Mouse (Mus musculus): ENCODE results near the gene Cd47. TPM values are rescaled to one million over a fixed set of nuclear protein-coding genes. Genes with fewer than 3 reads are reported as not detected.

Cd47 gene
- polyA plus RNA-seq (2014; fragmentation: Nextera tagmentation; extraction: Ambion mirVana): 133 and 137 TPM in 2 replicates

- Histone ChIP-seq H3K36me3 (ENCODE audit: control insufficient read depth, insufficient read depth, low read length) (no peaks in the 10 kb centered on the region), H3K27me3 (ENCODE audit: control insufficient read depth, insufficient read depth, low read length) (no peaks in the 10 kb centered on the region), H3K9ac (replicated peaks; ENCODE audit: low read length) (no peak within 1 kb of the TSS), H3K9me3 (ENCODE audit: control insufficient read depth, low read length) (no peaks in the 10 kb centered on the region), H3K4me2 (ENCODE audit: low read length) (no peak within 1 kb of the TSS), H3K27ac (replicated peaks; ENCODE audit: low read depth, low read length) (no peak within 1 kb of the TSS), H3K4me1 (ENCODE audit: control insufficient read depth, insufficient read depth, low read length) (peaks cover 17% of the 10 kb centered on the region; the same call in 1 of the 2 replicates), H3K4me3 (replicated peaks; ENCODE audit: low read depth, low read length) (no peak within 1 kb of the TSS)
- no peak for DNase-seq
- no peak for ATAC-seq (ENCODE audit: low FRiP score, low TSS enrichment)
- 84% methylated on average over 10 of the region's 10 CpGs for WGBS
Measured at GRCm38 (mm10) chr16:49799597-49800561, at the start of gene Cd47. Gene Cd47, plus strand, starts transcription at chr16:49800533.

DNA sequence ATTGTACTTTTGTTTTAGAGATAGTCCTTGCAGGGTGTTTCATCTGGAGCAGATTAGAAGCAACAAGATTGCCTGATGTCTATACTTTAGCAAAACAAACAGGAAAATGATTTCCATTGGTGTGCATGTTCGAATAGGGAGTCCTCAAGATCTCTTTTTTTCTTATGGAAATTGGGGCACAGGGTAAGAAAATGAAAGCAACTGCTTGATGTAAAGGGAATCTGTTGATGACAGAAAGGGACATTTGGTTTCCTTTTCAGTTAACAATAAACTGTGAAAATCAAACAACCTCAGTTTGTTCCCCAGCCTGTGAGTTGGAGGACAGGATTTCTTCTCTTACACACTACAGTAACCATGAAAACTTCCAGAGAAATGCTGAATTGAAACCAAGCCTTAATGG lies 47.4 kb upstream of the Cd47 start:
- H3K27me3 ChIP-seq (ENCODE audit: control insufficient read depth, insufficient read depth, low read length): no peaks in the 10 kb centered on the region
- DNase-seq (no peak), ATAC-seq (ENCODE audit: low FRiP score, low TSS enrichment) (peak; percentile 6; the same call in 1 of the 2 replicates)
- H3K4me3 ChIP-seq (replicated peaks; ENCODE audit: low read depth, low read length): no peak overlapping the region
- H3K36me3 ChIP-seq (ENCODE audit: control insufficient read depth, insufficient read depth, low read length): no peaks in the 10 kb centered on the region
- H3K4me1 ChIP-seq (ENCODE audit: control insufficient read depth, insufficient read depth, low read length): 0 out of 2 replicates have a peak, but pooled peaks cover 8% of the 10 kb centered on the region
- H3K4me2 ChIP-seq (ENCODE audit: low read length): no peak overlapping the region
- no peaks in the 10 kb centered on the region for H3K9me3 ChIP-seq (ENCODE audit: control insufficient read depth, low read length)
- H3K9ac ChIP-seq (replicated peaks; ENCODE audit: low read length): no peak overlapping the region
- peak overlapping the region; percentile 22; the same call in 1 of the 2 replicates for H3K27ac ChIP-seq (replicated peaks; ENCODE audit: low read depth, low read length)
- 36% methylated on average over 1 of the region's 1 CpGs for WGBS

DNA sequence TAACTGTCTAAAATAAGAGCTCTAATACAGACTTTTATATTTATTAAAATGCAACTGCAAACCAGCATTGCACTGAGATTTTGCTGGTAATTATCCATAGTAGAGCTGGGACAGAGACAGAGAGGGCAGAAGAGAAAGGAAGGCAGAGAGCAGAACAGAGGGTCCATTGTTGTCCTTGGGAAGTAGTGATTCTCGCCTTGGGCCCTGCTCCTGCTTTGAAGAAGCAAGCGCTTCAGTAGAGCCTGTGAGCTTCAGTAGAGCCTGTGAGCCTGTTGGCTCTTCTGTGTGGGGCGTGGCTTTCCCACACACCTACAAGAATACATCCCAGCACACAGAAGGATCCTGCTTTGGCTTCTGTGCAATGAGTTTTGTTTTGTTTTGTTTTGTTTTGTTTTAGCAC lies 47.0 kb upstream of the Cd47 start:
- ATAC-seq (ENCODE audit: low FRiP score, low TSS enrichment): peak; percentile 79; the same call in 1 of the 2 replicates
- WGBS: 31% methylated on average over 3 of the region's 3 CpGs

GRCm38 (mm10) chr16:49760517-49761203 lies 39.7 kb upstream of the Cd47 start:
- H3K36me3 ChIP-seq (ENCODE audit: control insufficient read depth, insufficient read depth, low read length): 0 out of 2 replicates have a peak, but pooled peaks cover 5% of the 10 kb centered on the region

More for the DNA sequence above, 47.0 kb upstream of the Cd47 start:
- H3K27ac ChIP-seq (replicated peaks; ENCODE audit: low read depth, low read length): peak overlapping the region; percentile 22; the same call in 1 of the 2 replicates
- no peaks in the 10 kb centered on the region for H3K36me3 ChIP-seq (ENCODE audit: control insufficient read depth, insufficient read depth, low read length)
- no peaks in the 10 kb centered on the region for H3K9me3 ChIP-seq (ENCODE audit: control insufficient read depth, low read length)
- 0 out of 2 replicates have a peak, but pooled peaks cover 8% of the 10 kb centered on the region for H3K4me1 ChIP-seq (ENCODE audit: control insufficient read depth, insufficient read depth, low read length)
- no peaks in the 10 kb centered on the region for H3K27me3 ChIP-seq (ENCODE audit: control insufficient read depth, insufficient read depth, low read length)
- peak; percentile 42 for DNase-seq
- no peak overlapping the region for H3K9ac ChIP-seq (replicated peaks; ENCODE audit: low read length)
- H3K4me3 ChIP-seq (replicated peaks; ENCODE audit: low read depth, low read length): no peak overlapping the region
- H3K4me2 ChIP-seq (ENCODE audit: low read length): no peak overlapping the region

GRCm38 (mm10) chr16:49761981-49762380 lies 38.4 kb upstream of the Cd47 start:
- no peaks in the 10 kb centered on the region for H3K9me3 ChIP-seq (ENCODE audit: control insufficient read depth, low read length)
- no peaks in the 10 kb centered on the region for H3K4me1 ChIP-seq (ENCODE audit: control insufficient read depth, insufficient read depth, low read length)
- no peak for ATAC-seq (ENCODE audit: low FRiP score, low TSS enrichment)
- no peak for DNase-seq
- no peak overlapping the region for H3K4me3 ChIP-seq (replicated peaks; ENCODE audit: low read depth, low read length)
- H3K9ac ChIP-seq (replicated peaks; ENCODE audit: low read length): no peak overlapping the region
- no peaks in the 10 kb centered on the region for H3K27me3 ChIP-seq (ENCODE audit: control insufficient read depth, insufficient read depth, low read length)
- H3K27ac ChIP-seq (replicated peaks; ENCODE audit: low read depth, low read length): no peak overlapping the region
- H3K4me2 ChIP-seq (ENCODE audit: low read length): no peak overlapping the region
- whole genome bisulfite sequencing: 92% methylated on average over 5 of the region's 5 CpGs
- 0 out of 2 replicates have a peak, but pooled peaks cover 5% of the 10 kb centered on the region for H3K36me3 ChIP-seq (ENCODE audit: control insufficient read depth, insufficient read depth, low read length)

More at GRCm38 (mm10) chr16:49760517-49761203, 39.7 kb upstream of the Cd47 start:
- no peak for DNase-seq
- ATAC-seq (ENCODE audit: low FRiP score, low TSS enrichment): no peak
- no peak overlapping the region for H3K4me3 ChIP-seq (replicated peaks; ENCODE audit: low read depth, low read length)
- H3K27me3 ChIP-seq (ENCODE audit: control insufficient read depth, insufficient read depth, low read length): no peaks in the 10 kb centered on the region
- H3K27ac ChIP-seq (replicated peaks; ENCODE audit: low read depth, low read length): no peak overlapping the region
- H3K4me1 ChIP-seq (ENCODE audit: control insufficient read depth, insufficient read depth, low read length): no peaks in the 10 kb centered on the region
- H3K9ac ChIP-seq (replicated peaks; ENCODE audit: low read length): no peak overlapping the region
- no peaks in the 10 kb centered on the region for H3K9me3 ChIP-seq (ENCODE audit: control insufficient read depth, low read length)
- H3K4me2 ChIP-seq (ENCODE audit: low read length): no peak overlapping the region
- 86% methylated on average over 17 of the region's 17 CpGs for WGBS

DNA sequence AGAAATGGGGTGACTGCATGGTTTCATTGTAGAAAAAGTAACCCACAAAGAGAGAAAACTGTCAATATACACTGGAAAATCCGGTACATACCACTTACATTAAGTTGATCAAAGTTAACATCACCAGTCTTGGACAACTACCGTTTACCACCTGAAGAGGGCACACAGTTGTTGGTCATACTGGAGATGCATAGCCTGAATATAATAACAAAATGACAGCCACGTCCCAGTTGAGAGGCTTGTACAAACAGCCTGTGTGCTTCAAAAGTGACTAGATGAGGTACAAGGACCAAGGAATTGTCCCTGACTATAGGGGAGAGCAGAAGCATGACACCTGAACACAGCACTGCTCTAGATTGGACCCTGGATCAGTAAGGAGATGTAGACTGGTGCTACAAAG lies 34.0 kb upstream of the Cd47 start:
- peak; percentile 54 for DNase-seq

DNA sequence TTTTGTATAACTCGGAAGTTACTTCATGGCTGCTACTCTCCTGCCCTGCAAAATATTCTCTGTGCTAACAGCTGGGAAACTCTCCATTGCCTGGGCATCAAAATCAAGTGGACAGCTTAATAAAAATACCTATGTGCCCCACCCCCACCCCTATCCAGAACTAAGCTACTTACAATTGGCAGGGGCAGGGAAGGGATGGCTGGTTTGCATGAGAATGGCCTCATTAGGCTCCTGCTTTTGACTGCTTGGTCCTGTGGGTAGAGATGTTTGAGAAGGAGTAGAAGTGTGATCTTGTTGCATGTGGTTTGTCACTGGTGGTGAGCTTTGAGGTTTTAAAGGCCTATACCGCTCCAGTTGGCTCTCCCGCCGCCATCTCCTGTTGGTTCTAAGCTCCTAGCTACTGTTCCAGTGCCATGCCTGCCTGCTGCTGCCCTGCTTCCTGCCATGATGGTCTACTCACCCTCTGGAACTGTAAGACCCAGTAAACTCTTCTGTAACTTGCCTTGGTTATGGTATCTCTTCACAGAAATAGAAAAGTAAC lies 31.8 kb upstream of the Cd47 start:
- no peak for DNase-seq
- WGBS: 67% methylated on average over 4 of the region's 4 CpGs

More for the DNA sequence above, 34.0 kb upstream of the Cd47 start:
- Histone ChIP-seq H3K9me3 (ENCODE audit: control insufficient read depth, low read length) (no peaks in the 10 kb centered on the region), H3K4me3 (replicated peaks; ENCODE audit: low read depth, low read length) (no peak overlapping the region), H3K27me3 (ENCODE audit: control insufficient read depth, insufficient read depth, low read length) (no peaks in the 10 kb centered on the region), H3K36me3 (ENCODE audit: control insufficient read depth, insufficient read depth, low read length) (0 out of 2 replicates have a peak, but pooled peaks cover 5% of the 10 kb centered on the region), H3K9ac (replicated peaks; ENCODE audit: low read length) (no peak overlapping the region), H3K27ac (replicated peaks; ENCODE audit: low read depth, low read length) (no peak overlapping the region), H3K4me1 (ENCODE audit: control insufficient read depth, insufficient read depth, low read length) (no peaks in the 10 kb centered on the region), H3K4me2 (ENCODE audit: low read length) (no peak overlapping the region)
- 70% methylated on average over 3 of the region's 3 CpGs for WGBS
- no peak for ATAC-seq (ENCODE audit: low FRiP score, low TSS enrichment)

GRCm38 (mm10) chr16:49769831-49770261 lies 30.5 kb upstream of the Cd47 start:
- no peak overlapping the region for H3K27ac ChIP-seq (replicated peaks; ENCODE audit: low read depth, low read length)
- H3K4me1 ChIP-seq (ENCODE audit: control insufficient read depth, insufficient read depth, low read length): no peaks in the 10 kb centered on the region
- no peak overlapping the region for H3K4me3 ChIP-seq (replicated peaks; ENCODE audit: low read depth, low read length)
- WGBS: 86% methylated on average over 2 of the region's 2 CpGs
- no peak for DNase-seq
- no peaks in the 10 kb centered on the region for H3K36me3 ChIP-seq (ENCODE audit: control insufficient read depth, insufficient read depth, low read length)
- H3K9ac ChIP-seq (replicated peaks; ENCODE audit: low read length): no peak overlapping the region
- no peaks in the 10 kb centered on the region for H3K27me3 ChIP-seq (ENCODE audit: control insufficient read depth, insufficient read depth, low read length)
- no peak overlapping the region for H3K4me2 ChIP-seq (ENCODE audit: low read length)
- no peaks in the 10 kb centered on the region for H3K9me3 ChIP-seq (ENCODE audit: control insufficient read depth, low read length)
- no peak for ATAC-seq (ENCODE audit: low FRiP score, low TSS enrichment)

More for the DNA sequence above, 31.8 kb upstream of the Cd47 start:
- no peaks in the 10 kb centered on the region for H3K4me1 ChIP-seq (ENCODE audit: control insufficient read depth, insufficient read depth, low read length)
- no peak overlapping the region for H3K9ac ChIP-seq (replicated peaks; ENCODE audit: low read length)
- H3K27me3 ChIP-seq (ENCODE audit: control insufficient read depth, insufficient read depth, low read length): no peaks in the 10 kb centered on the region
- no peak for ATAC-seq (ENCODE audit: low FRiP score, low TSS enrichment)
- H3K36me3 ChIP-seq (ENCODE audit: control insufficient read depth, insufficient read depth, low read length): 0 out of 2 replicates have a peak, but pooled peaks cover 5% of the 10 kb centered on the region
- H3K4me2 ChIP-seq (ENCODE audit: low read length): no peak overlapping the region
- H3K27ac ChIP-seq (replicated peaks; ENCODE audit: low read depth, low read length): no peak overlapping the region
- H3K9me3 ChIP-seq (ENCODE audit: control insufficient read depth, low read length): no peaks in the 10 kb centered on the region
- H3K4me3 ChIP-seq (replicated peaks; ENCODE audit: low read depth, low read length): no peak overlapping the region

Measured in midbrain, embryonic 14.5 days (tissue).